Mouse (Mus musculus) adrenal gland, postnatal 25 days (tissue): ENCODE measurements around the gene Stim2. TPM values are rescaled to one million over a fixed set of nuclear protein-coding genes. Genes with fewer than 3 reads are reported as not detected.

ENCODE experiments used
- DNase-seq: peaks from one replicate; pipeline ENCODE4 v3.0.0; 2021; ENCODE audit warnings: mixed read lengths
- total RNA-seq: library from RNA; stranded (reverse); gene quantifications from 2 replicates; pipeline ENCODE4 v1.2.3, GENCODE M21; 2021

Gene Stim2
- total RNA-seq, 1 experiment from 2014 or later, result 26.3 TPM

DNA sequence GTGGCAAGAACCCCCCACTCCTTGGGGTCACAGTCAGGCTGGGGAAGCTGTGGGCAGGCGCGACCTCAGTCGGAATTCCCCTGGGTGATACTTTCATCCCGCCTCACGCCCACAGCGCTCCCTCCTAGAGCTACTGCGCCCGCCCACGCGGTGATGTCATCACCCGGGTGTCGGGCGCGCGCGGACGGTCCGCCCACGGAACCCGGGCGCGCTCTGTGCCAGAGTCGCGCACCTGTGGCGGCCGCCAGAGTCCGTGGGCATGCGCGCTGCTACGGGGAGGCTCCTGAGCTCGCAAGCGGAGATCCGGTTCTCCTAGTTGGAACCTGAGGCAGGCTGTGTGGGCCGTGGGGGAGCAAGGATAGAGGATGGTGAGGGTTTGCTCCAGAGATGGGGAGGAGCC lies 3.0 kb upstream of the Stim2 start:
- peak; percentile 84 for DNase-seq

DNA sequence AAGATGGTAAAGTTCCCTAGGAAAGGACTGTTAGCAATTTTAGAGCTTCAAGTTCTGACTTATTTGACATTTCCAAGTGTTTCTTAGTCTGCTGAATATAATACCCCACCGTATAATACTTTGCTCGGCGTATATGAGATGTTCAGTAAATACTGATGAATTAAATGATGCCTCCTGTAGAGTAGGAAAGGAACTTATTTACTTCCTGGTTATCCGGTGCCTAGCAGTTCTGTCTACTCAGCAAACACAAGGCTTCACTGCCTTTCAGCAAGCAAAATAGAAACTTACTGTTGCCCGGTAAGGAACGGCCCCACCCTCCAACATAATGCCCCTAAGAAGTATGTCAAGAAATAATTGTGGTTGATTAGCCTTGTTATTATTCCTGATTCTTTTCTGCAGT lies 1.5 kb upstream of the Stim2 start:
- DNase-seq, result no peak

DNA sequence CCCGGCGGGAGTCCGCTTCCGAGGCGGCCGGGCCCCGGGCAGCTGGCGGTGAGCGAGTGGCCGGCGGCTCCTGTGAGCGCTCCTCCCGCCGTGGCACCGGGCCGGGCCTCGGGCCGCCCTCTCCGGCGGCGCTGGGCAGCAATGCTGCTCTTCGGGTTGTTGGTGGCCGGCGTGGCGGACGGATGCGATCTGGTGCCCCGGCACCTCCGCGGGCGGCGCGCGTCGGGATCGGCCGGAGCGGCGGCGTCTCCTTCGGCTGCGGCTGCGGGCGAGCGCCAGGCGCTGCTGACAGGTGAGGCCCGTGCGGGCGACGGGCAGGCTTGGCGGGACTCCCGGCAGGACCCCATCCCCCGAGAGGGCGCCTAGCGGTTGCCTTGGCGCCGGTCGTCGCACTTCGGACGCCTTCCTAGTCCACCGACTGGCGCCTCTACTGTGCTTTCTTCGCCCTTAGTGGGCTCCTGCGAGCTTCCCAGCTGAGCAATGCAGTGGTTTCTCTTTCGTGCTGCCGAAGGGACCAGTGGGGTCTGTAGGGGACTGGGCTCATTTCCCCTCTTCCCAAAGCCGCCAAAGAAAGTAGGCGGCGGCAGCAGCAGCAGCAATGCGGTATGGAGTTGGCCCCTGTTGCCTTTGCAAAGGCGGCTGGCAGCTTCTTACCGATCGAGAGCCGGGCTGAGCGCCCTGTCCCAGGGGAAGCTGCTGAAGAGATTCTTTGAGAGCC lies 603 bp downstream of the Stim2 start:
- DNase-seq, result peak; percentile 57

DNA sequence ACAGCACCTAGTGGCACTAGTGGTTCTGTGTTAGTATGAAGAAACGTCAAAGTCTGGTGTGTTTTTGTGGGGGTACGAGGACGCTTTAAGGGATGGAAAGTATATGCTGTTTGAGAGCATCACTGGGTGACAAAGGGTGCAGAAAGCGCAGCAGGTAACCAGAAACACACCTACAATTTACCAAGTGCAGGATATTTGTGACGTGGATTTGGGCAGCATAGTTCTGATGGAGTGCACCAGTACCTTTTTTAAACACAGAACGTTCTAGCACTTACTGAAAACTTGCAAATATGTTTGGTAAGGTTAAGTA lies 1.1 kb downstream of the Stim2 start:
- no peak for DNase-seq

DNA sequence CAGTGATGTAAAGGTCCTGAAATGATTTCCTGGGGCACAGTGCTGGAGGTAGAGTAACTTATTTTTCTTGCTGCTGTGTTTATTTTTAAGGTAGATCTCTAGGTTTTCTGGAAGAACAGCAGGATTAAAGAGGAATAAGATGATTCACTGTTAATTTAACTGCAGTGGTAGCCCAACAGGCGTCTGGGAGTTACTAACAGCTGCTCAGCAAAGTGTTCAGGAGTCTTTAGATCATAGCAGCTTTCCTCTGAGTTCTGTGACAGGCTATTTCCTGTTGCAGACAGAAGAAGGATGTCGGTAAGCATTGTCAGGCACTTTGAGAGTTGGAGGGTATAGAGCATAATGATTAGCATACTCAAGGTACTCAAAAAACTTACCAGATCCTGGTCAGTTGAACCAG lies 1.5 kb downstream of the Stim2 start:
- no peak for DNase-seq

DNA sequence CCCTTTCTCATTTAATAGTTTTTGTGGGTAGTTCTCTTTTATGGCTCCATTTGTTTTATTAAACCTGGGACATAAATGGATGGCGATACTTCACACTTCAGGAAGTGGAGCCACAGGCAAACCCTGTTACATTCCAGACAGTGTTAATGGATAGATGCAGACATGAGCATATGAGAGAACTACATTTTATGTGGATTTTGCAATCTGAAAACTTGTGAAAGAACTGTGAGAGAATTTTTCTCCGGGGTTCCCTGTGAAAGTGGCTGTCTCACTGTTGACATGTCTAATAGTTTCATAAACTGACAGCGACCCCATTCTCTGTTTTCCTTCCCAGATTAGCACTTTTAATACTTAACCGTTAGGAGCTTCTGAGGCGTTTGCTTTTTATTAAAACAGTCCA lies 2.7 kb downstream of the Stim2 start:
- DNase-seq, result no peak

DNA sequence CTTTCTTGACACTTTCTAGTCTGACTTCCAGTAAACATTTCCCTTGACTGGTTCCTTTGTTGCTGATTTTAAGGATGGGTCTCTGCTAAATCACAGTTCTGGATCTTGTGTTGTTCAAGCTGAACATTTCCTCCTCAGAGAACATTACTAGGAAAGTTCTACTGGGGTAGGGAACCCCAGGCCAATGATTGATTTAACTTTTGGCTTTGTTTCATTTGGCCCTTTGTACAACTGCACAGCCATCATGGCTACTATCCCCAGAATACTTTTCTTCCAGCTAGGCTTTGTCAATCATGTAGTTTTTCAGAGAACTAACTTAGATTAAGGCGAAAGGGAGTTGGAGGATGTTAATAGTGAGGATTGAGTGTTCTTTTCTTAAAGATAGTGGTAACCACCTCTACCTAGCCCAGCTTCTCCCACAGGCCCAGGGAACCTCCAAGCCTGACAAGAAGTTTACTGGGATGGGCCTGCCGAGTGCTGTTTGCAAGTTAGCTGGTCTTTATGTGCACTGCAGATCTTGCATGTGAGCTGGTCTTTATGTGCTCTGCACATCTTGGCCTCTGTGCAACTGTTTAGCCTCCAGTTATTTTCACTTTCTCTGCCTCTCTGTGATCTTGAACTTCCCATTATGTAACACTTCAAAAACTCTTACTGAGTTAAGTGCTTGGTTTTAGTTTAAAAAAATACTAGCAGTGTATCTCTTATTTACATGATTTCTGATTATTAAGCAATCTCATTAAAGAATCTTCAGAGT lies 7.0 kb downstream of the Stim2 start:
- no peak for DNase-seq

DNA sequence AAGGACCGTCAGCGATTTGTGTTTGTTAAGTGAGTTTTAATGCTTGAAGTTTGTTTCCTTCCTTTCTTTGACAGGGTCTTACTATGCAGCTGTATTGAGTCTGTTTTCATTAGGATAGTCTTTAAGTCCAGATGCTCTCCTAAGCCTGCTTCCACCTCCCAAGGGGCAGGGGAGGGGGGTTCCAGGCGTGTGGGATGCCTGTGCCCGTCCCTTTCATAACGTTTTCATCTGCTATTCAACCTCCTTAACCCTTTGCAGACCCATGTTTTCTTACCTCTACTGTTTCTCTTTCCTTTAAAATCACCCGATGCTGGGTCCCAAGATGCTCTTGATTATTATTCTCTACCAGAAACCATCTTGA lies 7.5 kb downstream of the Stim2 start:
- no peak for DNase-seq

DNA sequence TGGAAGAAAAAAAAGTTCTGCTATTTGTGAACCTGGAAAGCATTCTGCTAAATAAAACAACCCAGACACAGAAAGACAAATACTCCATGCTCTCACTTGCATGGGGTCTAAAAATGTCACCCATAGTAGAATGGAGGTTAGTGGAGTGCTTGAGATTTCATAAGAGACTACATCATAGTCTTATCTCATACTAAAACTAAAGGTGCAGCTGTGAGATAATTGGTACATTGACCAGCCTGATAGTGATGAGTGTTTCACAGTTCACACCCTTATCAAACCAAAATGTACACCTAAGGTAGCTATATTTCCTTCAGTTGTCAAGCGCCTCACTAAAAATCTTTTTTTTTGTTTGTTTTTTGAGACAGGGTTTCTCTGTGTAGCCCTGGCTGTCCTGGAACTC lies 8.5 kb downstream of the Stim2 start:
- no peak for DNase-seq

DNA sequence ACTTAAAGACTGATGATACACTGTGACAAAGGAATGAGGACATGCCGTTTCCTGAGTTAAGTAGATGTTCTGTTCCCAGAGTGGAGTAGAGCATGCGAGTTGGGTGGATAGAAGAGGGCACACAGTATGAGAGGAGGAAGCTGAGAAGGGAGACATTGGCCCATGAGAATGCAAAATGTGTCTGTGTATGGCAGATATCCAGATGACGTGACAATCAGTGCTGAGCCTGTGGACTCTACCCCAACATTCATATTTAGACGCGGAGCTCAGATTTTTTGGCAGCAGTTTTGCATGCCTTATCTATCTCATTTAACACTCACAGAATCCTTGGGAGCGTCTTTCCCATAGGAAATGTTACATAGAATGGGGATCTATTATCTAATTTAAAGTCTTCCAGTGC lies 9.3 kb downstream of the Stim2 start:
- no peak for DNase-seq

DNA sequence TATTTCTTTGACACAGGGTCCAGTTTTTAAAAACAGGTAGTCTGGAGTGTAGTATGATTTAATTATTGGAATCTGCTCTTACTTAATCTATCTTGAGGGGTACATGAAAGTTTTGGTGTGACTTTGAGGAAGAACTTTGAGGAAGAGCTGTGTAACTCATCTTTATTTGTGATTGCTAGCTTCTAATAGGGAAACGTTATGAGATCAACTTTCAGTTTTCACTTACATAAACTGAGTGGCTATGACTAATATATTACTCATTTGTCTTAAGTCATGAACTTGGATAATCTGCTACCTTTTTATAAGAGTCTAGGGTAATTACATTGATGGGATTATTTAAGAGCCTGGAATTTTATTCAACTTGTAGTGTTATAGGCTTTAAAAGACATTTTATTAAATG lies 15.0 kb downstream of the Stim2 start:
- DNase-seq, result no peak

DNA sequence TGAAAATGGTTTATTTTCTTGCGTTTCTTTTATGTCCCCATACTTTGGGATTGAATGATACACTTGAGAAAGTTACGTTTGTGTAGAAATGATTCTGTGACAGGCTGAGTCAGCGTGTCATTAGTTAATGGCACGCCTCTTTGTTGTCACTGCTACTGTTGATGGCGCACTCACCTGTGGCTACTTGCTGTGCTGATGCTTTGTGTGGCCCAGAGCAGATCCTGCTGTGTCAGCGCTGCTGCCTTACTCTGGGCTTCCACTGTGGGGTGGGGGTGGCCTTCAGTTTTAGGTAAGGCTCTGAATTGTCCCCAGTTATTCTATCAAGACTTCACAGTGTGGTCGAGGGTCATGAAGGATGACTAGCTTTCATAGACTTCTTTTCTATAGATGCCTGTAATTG lies 18.8 kb downstream of the Stim2 start:
- no peak for DNase-seq

DNA sequence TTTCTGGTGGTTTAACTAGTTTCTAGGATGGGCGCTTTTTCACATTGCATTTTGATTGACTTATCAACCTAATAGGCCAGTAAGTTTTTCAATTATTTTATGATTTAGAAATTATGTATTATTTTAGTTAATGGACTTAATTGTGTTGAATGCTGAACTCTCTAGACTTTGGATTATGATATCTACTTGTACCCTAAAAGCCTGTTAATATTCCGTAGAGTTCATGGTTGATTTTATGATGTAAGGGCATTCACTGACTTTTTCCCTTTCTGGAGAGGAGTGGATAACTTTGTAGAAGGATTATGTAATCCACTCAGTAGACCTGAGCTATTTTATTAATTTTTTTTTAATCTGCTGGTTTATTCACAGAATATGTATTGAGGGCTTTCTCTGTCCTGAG lies 20.6 kb downstream of the Stim2 start:
- DNase-seq, result no peak

DNA sequence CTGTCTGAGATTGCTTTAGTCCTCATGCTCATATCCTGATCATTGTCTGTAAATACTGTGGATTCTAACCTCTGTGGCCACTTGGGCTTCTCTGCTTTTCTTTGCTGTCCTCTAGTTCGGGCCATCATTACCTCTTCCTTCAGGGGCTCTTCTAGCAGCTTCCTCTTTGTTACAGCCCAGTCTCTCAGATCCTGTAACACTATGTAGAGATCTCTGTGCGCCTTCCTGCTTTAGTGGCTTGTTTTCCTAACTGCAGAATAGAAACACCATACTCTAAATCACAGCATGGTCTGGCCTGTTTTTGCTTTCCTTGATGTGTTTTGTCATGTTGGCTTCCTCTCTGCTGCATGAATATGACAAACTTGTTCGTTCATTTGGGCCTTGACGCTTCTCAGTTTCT lies 21.2 kb downstream of the Stim2 start:
- no peak for DNase-seq

DNA sequence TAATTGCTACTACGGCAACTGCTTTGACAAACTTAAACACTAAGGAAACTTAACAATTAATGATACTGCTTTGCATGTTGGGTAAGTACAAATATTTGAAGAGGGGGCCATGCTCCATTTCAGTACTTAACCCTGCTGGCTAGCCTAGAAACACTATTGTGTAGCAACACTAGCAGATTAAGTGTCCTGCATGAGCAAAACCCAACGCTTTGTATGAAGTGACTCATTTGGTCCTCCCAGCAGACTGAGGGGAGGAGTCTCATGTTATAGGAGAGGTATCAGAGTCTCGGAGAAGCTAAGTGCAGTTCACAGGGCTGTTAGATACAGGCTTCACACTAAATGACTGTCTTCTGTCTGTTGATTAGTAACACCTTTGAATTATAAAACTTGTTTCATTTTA lies 26.3 kb downstream of the Stim2 start:
- no peak for DNase-seq

DNA sequence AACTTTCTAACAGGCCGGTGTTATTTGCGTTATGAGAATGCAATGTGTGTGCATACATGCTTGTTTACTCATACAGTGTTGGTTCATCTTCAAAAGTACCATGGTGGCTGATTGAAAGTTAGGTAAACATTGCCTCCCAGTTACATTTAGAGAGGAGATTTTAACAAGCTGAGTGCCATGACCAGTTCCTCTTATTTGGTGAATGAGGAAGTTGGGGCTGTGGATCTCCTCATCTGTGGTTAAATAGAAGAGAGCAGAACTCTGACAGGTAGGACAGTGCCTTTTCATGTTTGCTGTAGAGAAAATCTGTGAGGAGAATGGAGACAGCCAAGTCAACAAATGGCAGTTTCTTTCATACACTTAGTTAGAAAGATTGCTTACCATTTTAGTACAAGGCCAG lies 27.3 kb downstream of the Stim2 start:
- DNase-seq, result no peak

DNA sequence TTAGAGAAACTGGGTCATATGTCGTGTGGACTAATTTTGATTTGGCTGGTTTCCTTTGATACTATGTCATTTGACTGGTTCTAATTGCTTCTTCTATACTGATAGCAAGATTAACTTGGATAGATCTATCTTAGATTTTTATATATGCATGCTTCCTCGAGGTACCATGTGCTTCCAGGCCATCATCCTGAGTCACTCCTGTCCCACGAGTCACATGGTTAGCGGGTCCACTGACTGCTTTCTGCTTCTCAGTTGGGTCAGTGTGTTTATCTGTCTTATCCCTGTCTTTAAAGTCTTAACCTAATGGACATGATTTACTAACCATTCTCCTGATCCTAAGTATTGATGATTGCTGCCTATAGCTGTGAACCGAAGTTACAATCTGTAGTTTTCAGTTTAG lies 34.9 kb downstream of the Stim2 start:
- no peak for DNase-seq

DNA sequence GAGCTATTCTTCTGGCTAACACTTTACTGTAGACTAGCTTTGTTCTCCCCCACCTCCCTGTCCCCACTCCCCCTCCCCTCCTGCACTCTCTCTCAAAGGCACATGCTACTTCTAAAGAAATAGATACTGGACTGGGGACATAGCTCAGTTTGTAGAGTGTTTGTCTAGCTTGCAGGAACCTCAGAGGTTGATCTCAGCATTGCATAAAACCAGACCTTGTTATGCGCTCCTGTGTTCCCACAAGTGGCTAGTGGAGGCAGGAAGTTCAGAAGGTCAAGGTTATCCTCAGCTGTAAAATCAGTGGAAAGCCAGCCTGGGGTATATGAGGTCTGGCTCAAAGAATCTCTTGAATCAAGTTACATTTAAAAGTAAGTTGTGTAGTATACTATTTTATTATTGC lies 36.4 kb downstream of the Stim2 start:
- no peak for DNase-seq

DNA sequence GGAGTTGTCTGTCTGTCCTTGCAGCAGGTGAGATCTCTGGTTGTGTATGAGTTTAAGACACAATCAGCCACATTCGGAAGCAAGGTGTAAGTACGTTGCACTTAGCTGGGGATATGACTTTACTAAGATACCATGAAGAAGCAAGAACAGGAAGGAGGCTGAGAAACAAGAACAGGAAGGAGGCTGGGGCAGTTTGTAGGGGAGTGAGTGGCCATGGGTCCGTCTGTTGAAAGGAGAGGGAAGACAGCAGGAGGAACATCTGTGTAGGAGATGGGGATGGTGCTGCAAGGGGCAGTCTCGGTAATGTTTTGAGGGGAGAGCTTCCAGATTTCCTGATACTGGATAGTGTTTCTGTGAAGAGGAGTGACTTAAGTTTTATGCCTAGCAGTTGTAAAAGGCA lies 40.3 kb downstream of the Stim2 start:
- DNase-seq, result no peak

DNA sequence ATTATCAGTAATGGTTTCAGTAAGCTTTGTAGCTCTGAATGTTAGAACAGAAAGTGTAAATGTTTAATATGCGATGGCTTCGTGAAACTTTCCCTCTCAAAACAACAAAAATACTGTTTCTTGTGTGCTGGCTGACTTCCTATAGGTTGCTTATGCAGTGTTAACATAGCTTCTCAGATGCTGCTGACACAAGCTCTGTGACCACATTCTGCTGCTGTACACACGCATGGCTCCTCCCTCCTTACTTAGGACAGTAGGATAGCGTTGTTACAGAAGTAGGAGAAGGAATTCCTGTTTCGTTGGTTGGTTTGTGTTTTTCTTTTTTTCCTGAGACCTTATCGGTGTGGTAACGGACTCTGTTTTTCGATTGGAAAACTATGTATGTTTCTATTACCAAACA lies 42.2 kb downstream of the Stim2 start:
- no peak for DNase-seq

DNA sequence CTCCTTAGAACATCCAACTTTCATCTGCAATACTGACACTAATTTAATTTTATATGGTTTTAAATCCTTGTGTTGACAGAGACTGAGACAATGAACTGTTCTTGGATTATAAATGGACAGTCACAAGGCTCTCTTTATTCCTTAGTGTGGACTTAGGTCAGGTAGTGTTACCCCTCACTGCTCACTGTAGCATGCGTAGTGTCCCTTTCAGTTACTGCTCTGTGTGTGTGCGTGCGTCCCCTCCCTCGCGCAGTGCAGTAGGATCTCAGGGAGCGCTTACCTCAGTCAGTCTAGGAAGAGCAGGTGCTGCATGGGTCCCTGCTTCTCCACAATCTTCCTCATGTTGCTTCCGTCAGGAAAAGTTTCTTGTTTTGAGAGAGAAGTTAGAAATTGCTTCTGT lies 43.7 kb downstream of the Stim2 start:
- DNase-seq, result no peak

DNA sequence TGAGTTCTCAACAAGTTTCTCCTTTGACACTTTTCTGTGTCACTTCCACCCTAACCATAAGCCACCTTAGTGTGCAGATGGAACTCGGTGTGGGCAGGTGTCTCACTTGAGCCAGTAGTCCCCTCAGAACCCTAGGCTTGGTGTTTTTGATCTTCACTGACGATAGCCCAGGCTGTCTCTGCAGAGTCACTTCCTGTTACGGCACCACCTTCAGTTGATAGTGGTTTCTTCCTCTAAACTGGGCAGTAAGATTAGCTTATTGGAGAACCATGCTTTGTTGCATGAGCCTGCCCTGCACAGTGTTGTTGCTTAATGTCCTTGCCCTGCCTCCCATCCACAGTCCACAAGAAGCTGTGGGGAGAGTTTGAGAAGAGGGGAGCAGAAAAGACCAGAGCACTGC lies 47.2 kb downstream of the Stim2 start:
- DNase-seq, result no peak

DNA sequence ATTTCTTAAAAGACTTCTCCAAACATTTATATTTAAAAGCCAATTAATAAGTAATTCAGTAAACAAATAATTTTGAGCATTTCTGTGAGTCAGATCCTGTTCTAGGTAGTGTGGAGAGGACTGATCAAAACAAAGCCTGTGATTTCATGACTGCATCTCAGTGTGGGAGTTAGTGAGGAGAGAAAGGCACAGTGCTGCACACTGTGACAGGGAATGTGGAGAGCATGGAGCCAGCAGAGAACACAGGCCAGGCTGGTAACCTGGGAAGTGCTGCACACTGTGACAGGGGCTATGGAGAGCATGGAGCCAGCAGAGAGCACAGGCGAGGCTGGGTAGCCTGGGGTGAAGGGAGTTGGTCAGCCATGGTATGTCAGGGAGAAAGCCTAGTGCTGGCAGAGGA lies 48.1 kb downstream of the Stim2 start:
- DNase-seq, result no peak

DNA sequence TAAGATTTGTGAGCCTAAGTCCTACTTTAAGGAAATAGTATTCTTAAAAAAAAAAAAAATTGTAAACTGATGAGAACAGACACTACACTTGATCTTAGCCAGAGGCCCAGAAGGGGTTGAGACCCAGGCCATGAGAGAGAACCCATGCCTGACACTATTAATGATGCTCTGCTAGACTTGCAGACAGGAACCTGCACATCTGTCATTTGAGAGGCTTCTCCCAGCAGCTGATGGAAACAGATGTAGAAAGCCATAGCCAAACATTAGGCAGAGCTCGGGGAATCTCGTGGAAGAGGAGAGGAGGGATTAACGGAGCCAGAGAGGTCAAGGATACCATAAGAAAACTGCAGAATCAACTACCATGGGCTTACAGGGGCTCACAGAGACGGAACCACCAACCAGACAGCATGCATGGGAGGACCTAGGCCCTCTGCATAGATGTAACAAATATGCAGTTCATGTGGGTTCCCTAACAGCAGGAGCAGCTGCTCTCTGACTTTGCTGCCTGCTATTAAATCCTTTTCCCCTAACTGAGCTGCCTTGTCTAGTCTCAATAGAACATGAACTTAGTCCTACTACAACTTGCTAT lies 50.9 kb downstream of the Stim2 start:
- DNase-seq, result no peak
